Mouse (Mus musculus): ENCODE measurements around the gene Cdc42bpa.
"Not testable (repeated sequence)": the region's sequence is repeated elsewhere in the genome, so short reads cannot be mapped to it uniquely, and the experiment has no call there.

The Cdc42bpa gene

DNA sequence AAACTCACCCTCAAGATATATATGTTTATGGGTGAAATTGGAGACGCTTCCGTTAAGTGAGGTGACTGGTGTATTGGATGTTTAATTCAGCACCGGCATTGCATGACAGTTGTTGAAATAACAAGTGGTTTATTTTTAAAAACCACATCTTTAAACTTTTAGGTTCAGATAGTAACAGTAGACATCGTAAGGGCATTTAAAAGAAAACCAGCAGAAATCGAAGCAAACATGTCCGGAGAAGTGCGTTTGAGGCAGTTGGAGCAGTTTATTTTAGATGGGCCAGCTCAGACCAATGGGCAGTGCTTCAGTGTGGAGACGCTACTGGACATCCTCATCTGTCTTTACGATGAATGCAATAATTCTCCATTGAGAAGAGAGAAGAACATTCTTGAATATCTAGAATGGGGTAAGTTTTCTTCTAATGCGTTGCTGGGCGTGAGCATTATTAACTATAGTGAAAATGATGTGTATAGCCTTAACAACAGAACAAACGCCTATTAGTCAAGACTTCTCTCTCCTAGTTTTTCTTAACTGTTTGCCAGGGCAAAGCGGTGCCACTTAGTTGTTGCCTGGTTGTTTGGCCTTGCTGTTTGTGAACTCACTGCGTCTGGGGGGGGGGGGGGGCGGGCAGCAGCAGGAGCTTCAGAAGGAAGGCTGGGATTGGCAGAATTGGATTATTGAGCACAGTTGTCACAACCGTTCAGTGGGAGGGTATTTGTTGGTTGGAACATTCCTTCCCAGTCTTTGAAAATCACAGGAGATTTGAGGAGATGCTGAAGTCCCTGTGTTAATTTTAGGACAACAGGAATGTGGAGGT is 818 bp downstream of the Cdc42bpa start:
- DNase-seq (ENCODE audit: low spot score in 2 of 2) = no peak

DNA sequence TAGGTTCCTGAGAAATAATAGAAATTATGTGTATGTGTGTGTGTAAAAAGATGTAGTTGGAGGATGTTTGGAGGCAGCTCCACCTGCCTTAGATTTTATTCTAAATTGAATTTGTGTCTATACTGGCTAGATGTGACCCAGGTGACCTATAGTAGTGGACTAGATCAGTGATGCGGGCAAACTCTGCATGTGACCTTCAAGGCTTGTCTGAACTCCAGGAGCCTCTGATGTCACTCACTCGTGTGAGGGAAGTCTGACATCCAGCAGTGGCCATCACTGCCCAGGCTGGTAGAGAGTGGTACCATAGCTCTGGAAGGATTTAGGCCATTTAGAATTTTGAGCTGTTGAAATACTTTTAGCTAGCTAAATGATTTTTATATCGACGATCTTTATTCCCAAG is 1.5 kb downstream of the Cdc42bpa start:
- no peak for DNase-seq (ENCODE audit: low spot score in 2 of 2)

DNA sequence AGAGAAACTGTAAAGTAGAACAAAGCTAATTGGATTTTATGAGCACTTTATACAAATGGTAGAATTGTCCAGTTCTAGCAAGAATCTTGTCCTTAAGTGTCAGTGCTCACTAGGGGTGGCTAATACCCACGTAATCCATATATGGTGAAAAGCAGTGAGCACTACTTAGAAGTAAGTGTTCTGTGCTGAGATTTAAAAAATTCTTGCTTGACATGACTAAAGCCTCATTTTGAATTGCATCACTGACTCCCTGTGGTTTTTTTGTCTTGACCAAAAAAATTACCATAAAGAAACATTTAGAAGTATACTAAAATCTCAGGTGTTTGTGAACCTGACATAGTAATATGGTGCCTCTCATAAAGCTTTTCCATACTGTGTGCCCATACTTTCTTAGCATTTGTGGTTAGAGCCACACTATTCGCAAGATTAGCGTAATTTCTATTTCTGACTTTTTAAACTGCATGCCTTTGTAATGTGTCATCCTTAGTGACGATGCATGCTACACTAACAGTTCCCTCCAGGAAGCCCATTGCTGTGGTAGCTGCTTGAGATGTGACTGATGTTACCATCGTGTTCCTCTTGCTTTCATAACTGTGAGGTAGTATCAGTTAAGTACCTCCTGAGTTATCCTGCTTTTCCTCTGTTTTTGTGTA is 9.6 kb downstream of the Cdc42bpa start:
- no peak for DNase-seq (ENCODE audit: low spot score in 2 of 2)

DNA sequence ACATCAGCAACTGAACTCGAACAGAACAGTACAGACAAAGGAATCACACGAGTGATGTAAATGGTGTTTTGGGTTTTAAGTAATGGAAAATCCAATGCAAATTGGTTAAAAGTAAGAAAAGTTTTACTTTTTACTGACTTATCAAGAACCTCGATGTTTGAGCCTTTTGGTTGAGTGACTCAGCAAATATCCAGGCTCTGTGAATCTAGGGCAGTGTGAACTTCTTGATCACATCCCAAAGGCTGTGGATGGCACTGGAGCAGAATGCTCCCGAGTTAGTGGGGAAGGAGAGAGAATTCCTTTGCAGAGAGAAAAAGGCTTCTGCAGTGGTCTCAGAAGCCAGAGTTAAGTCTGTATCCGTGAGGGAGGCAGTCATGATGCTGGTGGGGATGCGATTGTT is 14.7 kb downstream of the Cdc42bpa start:
- no peak for DNase-seq (ENCODE audit: low spot score in 2 of 2)

DNA sequence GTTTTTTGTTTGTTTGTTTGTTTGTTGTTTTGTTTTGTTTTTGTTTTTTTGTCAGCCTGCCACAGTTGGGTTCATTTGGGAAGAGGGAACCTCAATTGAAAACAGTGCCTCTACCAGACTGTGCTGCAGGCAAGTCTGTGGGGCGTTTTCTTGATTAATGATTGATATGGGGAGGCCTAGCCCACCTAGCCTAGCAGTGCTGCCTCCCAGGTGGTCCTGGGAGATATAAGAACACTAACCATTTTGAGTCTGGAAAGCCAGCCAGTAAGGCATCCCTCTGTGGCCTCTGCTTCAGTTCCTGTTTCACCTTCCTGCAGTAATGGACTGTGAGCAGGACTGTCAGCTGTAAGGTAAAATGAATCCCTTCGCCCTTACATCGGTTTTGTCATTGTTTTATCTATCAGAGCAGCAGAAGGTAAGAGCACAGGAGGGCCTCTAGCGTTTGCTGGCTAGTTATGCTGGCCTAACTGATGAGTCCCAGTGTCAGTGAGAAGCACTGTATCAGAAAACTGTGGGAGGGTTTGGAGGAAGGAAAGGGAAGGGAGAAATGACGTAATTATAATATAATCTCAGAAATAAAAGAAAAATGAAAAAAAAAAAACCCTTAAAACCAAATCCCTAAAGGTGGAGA is 15.5 kb downstream of the Cdc42bpa start:
- no peak for DNase-seq (ENCODE audit: low spot score in 2 of 2)

DNA sequence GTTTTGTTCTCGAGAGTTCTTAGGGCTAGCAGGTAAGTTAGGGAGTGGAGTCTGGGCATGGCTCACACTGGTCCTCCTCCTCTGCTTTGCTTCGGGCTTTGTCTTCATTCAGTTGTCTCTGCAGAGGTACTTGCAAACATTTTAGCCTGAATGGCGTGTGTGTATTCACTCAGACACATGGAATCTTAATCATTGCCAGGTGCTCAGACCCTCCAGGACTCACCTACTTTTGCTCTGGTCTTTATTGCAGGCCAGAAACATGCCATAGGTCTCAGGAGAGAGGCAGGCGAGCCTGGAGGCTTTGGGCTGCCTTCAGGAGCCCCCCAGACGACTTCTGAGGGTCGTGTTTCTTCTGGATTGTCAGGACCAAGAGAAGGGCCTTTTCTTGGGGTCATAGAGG is 17.2 kb downstream of the Cdc42bpa start:
- no peak for DNase-seq (ENCODE audit: low spot score in 2 of 2)

DNA sequence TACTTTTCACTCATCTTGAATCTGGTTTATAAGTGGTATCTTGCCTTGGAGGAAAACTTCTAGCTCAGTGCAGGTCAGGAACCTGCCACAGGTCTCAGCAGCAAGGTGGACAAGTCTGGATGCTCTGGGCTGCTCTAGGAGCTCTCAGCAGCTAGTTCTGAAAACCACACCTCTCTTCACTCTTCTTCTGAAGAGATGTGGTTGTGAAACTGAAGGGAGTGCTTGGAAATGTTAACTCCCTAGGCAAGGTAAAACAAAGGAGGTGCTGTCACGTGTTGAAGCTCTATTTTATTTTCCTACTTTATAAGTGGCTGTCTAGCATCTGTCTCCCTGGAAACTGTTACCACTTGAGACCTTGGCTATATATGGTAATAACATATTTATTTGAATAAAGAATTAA is 18.5 kb downstream of the Cdc42bpa start:
- DNase-seq (ENCODE audit: low spot score in 2 of 2) = no peak

DNA sequence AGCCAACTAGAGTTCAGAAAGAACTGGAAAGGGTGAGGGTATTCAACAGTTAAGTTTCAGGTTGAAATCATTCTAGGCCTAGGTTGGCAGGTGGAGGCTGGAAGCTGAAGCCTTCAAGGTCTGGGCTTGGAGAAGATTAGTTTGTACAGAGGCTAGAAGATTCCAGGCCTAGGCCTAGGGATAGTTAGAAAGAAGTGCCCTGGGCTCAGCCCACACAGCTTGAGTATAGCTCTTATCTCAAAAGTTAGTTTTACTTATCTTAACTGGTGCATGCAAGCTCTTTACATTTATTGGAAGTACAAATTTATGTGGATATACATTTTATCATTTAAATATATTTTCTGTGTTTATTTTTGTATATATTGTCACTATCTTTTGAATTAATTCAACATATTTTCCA is 21.4 kb downstream of the Cdc42bpa start:
- no peak for DNase-seq (ENCODE audit: low spot score in 2 of 2)

DNA sequence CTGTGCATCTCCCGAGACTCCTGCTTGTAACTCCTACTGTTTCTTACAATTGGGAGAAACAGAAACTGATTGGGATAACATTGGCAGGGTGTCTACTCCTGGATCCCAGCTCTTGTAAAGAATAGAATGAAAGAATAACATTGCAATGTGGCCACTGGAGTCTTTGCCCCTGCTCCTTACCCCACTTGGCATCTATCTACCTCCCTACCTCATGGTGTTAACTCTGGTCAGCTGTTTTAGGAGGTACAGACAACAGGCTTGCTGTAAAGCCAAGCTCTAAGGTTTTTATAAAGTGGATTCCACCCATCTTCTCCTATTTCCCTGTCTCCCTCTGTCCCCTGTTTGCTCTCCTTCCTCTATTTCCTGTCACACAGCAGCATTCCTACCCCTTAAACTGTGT is 21.9 kb downstream of the Cdc42bpa start:
- no peak for DNase-seq (ENCODE audit: low spot score in 2 of 2)

DNA sequence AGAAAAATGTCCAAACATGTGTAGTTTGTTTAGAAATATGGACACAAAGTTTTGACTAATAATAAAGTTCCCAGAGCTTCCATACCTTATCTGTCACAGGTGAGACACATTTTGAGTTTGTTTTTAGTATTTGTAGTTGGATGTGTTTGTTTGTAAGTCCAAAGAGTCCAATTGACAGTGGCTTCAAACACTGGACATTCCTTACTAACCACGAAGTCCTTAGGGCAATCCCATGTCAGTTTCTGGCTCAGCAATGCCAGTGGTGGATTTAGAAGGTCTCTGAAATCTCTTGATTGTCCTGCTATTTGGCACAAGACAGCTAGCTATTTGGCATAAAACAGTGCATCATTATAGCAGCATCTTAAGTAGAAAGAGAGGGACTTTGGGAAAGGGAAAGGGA is 22.7 kb downstream of the Cdc42bpa start:
- no peak for DNase-seq (ENCODE audit: low spot score in 2 of 2)

DNA sequence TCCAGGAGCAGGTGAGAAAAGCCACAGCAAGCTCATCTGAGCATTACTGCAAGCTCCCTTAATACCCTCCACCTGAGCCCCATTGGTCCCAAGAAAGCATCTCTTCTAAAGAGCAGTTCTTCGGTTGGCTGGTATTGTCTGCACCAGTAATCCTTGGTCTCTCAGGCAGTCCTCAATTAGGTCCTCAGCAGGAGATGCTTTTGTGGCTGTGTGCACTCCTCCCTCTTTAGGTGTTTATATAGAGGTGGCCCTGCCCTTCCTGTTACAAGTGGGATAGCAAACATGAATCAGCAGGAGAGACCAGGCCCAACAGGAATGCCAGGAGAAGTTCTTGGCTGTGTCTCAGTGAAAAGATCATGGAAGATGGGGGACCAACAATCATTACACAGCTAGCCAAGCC is 23.9 kb downstream of the Cdc42bpa start:
- DNase-seq (ENCODE audit: low spot score in 2 of 2) = no peak

DNA sequence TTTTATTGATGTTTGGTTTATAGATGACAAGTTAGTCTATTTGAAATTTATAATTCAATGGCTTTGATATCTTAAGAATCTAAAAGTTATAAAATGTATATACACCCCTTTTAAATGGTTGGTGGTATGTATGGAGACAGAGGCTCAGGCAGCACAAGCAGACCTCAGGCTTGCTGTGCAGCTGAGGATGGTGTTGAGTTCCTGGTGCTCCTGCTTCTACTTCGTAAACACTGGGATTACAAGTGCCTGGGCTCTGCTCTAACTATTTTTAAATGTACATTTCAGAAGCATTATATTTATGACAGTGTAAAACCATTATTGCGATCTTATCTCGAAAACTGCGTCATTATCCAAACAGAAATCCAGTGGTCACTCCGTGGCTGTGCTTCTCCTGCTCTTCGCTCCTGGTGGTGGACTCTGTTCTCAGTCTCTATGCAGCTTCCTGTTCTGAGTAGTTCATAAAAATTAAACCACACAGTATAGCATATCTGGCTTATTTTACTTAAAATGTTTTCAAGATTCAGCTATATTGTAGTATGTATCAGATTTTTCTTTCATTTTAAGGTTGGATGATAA is 31.5 kb downstream of the Cdc42bpa start:
- DNase-seq (ENCODE audit: low spot score in 2 of 2) = no peak

DNA sequence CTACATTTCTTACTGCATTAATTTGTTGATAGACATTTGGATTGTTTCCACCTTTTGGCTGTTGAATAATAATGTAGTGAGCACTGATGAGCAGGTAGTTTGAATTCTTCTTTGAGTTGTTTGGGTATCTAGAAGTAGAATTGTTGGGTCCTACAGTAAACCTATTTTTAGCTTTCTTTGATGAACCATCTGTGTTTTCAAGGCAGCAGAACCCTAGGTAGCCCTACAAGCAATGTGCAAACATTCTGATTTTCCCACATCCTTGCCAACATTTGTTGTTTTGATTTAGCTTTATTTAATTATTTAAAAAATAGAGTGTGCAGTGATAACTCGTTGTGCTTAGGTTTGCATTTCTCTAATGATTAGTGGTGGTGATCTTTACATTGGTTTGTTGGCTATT is 32.0 kb downstream of the Cdc42bpa start:
- no peak for DNase-seq (ENCODE audit: low spot score in 2 of 2)

DNA sequence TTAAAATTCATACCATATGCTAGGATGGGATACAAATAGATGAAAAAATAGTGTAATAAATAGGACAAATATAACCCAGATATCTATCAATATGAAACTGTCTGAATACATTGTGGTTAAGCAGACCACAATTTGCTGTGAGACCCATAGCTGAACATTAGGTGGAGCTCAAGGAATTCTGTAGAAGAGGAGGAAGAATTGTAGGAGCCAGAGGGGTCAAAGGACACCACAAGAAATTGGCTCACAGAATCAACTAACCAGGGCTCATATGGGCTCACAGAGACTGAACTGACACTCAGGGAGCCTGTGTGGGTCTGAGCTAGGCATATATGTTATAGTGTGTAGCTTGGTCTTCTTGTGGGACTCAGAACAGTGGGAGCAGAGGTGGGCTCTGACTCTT is 47.8 kb downstream of the Cdc42bpa start:
- DNase-seq (ENCODE audit: low spot score in 2 of 2) = no peak

DNA sequence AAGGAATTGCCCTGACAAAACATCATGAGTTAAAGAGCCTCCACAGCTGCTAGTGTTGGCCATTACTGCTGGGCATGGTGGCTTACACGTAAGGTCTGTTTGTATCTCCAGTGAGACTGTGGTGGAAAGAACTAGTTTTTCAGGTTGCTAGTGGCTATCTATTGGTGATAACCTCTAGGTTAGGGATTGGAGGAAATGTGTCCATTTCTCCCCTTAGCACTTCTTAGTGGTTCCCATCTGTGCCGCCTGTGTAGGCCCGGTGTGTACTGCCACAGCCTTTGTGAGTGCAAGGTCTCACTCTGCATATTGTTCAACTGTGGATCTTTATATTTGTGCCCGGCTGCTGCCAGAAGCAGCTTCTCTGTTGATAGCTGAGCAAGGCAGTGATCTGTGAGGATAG is 53.2 kb downstream of the Cdc42bpa start:
- no peak for DNase-seq (ENCODE audit: low spot score in 2 of 2)

DNA sequence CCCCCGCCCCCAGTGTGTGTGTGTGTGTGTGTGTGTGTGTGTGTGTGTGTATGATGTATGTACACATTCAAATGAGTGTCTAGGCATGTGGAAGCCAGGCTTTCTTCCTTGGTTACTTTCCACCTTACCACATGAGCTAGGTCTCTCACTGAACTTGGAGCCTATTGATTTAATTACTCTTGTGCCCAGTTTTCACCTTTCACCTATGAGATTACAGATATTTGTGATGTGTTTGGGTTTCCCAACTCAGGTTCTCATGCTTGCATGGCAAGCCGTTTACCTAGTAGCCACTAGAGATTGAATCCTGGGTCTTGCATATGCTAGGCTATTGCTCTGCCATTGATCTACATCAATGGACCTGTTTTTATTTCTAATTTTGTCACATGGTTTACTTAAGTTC is 57.9 kb downstream of the Cdc42bpa start:
- no peak for DNase-seq (ENCODE audit: low spot score in 2 of 2)

DNA sequence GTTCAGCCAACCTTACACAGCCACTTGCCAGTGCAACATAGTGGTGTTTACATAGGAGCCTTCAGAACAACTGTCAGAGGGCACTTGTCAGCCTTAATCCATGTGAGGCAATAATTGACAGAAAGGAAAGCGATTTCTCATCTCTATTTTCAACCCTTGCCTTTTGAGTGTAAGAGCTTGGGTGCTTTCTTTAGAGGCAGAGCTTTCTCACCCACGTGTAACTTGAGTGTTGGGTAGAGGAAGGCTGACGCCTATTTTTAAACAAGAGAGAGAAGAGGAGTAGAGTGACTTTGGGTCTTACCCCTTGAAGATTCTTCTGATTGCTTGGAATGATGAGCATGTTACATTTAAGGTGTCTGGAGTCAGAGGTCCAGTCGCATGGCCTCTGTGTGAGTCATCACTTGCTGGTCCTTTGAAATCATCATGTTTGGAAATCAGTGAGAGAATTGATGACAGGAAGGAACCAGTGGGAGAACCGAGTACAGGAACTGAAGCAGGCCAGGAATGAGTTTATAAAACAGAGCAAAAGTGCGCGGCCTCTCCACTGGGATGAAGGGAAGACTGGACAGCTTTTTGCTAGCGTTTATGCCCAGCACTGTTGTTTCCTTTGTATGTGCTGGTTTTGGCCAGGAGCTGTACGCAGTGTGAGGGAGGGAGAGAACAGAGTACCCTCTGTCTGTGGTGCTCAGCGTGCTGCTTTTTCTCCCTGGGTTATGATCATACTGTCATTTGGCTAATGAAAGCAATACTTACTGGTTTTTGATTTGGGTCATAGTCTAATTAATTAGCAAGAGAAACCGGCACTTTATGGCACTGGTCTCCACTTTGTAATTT is 61.4 kb downstream of the Cdc42bpa start:
- DNase-seq (ENCODE audit: low spot score in 2 of 2) = no peak

DNA sequence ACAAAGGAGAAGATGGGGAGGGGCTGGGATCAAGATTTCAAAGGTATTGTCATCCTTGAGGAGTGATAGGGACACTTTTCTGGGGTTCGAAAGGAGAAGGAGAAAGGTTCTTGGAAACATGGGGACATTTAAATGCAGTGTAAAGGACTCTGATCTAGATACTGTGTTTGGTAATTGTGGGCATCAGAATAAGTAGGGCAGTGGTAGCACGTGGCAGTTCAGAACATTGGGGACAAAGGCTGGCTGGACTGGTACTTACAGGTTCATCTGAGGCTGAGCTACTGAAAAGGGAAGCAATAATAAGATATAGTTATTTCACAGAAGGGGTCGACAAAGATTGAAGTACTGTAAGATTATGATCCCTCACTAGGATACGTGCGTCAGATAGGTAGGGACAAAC is 63.2 kb downstream of the Cdc42bpa start:
- DNase-seq (ENCODE audit: low spot score in 2 of 2) = no peak

DNA sequence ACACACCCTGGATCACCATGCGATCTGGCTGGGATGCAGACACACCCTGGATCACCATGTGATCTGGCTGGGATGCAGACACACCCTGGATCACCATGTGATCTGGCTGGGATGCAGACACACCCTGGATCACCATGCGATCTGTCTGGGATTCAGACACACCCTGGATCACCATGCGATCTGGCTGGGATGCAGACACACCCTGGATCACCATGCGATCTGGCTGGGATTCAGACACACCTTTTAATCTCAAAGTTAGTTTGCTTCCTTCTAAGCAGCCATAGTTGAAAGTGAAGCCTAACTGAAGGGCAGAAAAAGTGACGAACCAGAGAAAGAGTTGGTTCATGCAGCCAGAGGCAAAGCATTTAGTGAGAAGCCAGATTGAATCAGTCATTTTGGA is 69.6 kb downstream of the Cdc42bpa start:
- DNase-seq (ENCODE audit: low spot score in 2 of 2) = not testable (repeated sequence)

DNA sequence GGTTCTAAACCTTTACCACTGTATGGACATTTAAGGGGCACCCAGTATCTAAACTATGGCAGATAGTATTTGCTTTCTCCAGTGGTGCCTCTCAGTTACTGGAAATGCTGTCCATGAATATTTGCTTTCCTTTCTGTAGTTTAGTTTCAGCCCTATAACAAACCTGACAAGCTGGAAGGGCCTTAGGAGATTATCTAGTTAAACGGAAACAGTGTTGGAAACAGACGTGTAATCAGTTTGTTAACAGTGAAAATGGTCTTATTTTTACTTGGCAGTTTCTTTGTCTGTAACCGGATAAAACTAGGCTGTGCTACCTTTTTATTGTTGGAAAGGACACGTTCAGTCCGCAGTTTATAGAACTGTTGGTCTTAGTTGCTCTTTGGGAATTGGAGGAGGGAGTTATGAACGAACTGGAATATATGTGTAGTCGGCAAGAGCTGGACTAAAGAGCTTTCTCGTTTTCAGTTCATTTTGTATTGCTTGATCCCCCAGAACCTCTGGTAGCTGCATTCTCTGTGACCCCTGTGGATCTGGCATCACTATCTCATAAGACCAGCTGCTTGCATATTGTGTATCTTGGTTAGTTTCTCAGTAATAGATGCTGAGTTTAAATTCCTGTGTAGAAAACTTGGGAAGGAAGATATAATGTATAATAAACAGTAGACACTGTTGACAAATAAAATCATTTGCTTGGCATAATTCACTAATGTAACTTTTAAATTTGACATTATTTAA is 70.5 kb downstream of the Cdc42bpa start:
- DNase-seq (ENCODE audit: low spot score in 2 of 2) = no peak

All from frontal cortex, postnatal 25 days (tissue).